Mouse (Mus musculus): Measurements from ENCODE around the gene Ckmt2. TPM values are rescaled to one million over a fixed set of nuclear protein-coding genes. Genes with fewer than 3 reads are reported as not detected.

Gene Ckmt2
- polyA plus RNA-seq (2012; ENCODE audit: insufficient read depth, low replicate concordance) = not detected in 2 replicates

- H3K27me3 ChIP-seq (replicated peaks) = peaks cover 6% of the 10 kb centered on the region
- H3K9me3 ChIP-seq = peaks cover 9% of the 10 kb centered on the region; the same call in 1 of the 2 replicates
- TF ChIP-seq FLI1 (IDR thresholded peaks at IDR 0.05; ENCODE audit: low read length) = no peak
- no peak for TF ChIP-seq GATA1 (IDR thresholded peaks at IDR 0.05; ENCODE audit: borderline replicate concordance, low read length)
- H3K36me3 ChIP-seq (replicated peaks; ENCODE audit: low read length) = no peaks in the 10 kb centered on the region
- no peaks in the 10 kb centered on the region for H3K4me1 ChIP-seq
- no peak within 1 kb of the TSS for H3K4me3 ChIP-seq (replicated peaks)
Measured at GRCm38 (mm10) chr13:91876741-91877349, at the start of gene Ckmt2. Ckmt2 (minus strand) TSS chr13:91876885.

GRCm38 (mm10) chr13:91921010-91921409 is 44.3 kb upstream of the Ckmt2 start:
- no peak overlapping the region for H3K4me3 ChIP-seq (replicated peaks)
- TF ChIP-seq GATA1 (IDR thresholded peaks at IDR 0.05; ENCODE audit: borderline replicate concordance, low read length) (no peak), FLI1 (IDR thresholded peaks at IDR 0.05; ENCODE audit: low read length) (no peak)
- peaks cover 12% of the 10 kb centered on the region for H3K27me3 ChIP-seq (replicated peaks)
- H3K9me3 ChIP-seq = no peaks in the 10 kb centered on the region
- peaks cover 5% of the 10 kb centered on the region for H3K4me1 ChIP-seq
- H3K36me3 ChIP-seq (replicated peaks; ENCODE audit: low read length) = no peaks in the 10 kb centered on the region

GRCm38 (mm10) chr13:91918764-91919163 is 42.1 kb upstream of the Ckmt2 start:
- TF ChIP-seq GATA1 (IDR thresholded peaks at IDR 0.05; ENCODE audit: borderline replicate concordance, low read length) (no peak), FLI1 (IDR thresholded peaks at IDR 0.05; ENCODE audit: low read length) (no peak)
- H3K36me3 ChIP-seq (replicated peaks; ENCODE audit: low read length) = no peaks in the 10 kb centered on the region

GRCm38 (mm10) chr13:91917835-91918234 is 41.1 kb upstream of the Ckmt2 start:
- Histone ChIP-seq H3K36me3 (replicated peaks; ENCODE audit: low read length) (no peaks in the 10 kb centered on the region), H3K4me1 (peaks cover 9% of the 10 kb centered on the region), H3K9me3 (peaks cover 7% of the 10 kb centered on the region), H3K27me3 (replicated peaks) (peaks cover 25% of the 10 kb centered on the region), H3K4me3 (replicated peaks) (no peak overlapping the region)
- TF ChIP-seq GATA1 (IDR thresholded peaks at IDR 0.05; ENCODE audit: borderline replicate concordance, low read length) = no peak
- no peak for TF ChIP-seq FLI1 (IDR thresholded peaks at IDR 0.05; ENCODE audit: low read length)

More at GRCm38 (mm10) chr13:91918764-91919163, 42.1 kb upstream of the Ckmt2 start:
- Histone ChIP-seq H3K27me3 (replicated peaks) (peaks cover 21% of the 10 kb centered on the region), H3K4me3 (replicated peaks) (no peak overlapping the region), H3K9me3 (no peaks in the 10 kb centered on the region), H3K4me1 (peaks cover 9% of the 10 kb centered on the region)

GRCm38 (mm10) chr13:91916308-91916707 is 39.6 kb upstream of the Ckmt2 start:
- Histone ChIP-seq H3K9me3 (peaks cover 11% of the 10 kb centered on the region), H3K27me3 (replicated peaks) (peaks cover 32% of the 10 kb centered on the region), H3K4me3 (replicated peaks) (no peak overlapping the region), H3K4me1 (peaks cover 12% of the 10 kb centered on the region), H3K36me3 (replicated peaks; ENCODE audit: low read length) (no peaks in the 10 kb centered on the region)
- TF ChIP-seq GATA1 (IDR thresholded peaks at IDR 0.05; ENCODE audit: borderline replicate concordance, low read length) (no peak), FLI1 (IDR thresholded peaks at IDR 0.05; ENCODE audit: low read length) (no peak)

DNA sequence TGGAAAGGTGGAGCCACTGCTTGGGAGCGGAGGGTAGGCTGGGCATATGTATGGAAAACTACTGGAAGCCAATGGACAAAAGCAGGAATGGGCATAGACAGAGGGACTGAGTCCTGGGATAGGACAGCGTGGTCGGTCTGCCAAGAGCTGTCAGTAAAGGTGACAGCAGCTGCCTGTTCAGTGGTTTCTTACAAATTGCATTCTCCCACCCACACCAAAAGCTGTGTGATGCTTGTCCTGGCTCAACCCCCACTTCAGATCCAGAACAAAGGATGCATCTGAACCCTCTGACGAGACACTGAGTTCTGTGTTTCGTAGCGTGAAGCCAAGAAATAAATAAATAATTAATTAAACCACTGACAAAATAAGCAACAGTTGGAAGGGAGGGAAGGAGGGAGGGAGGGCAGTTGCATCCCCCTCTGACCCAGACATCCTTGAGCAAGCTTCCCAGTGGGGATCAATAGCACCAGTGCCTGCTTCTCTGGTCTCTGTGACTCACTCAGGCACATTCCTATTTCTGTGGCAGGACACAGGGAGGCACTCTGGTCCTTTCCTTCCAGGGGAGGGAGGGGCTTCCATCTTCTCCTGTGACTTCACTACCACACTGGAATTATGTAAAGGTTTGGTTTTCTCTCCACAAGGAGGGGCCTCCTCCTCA is 39.0 kb upstream of the Ckmt2 start:
- Histone ChIP-seq H3K9me3 (peaks cover 11% of the 10 kb centered on the region), H3K4me3 (replicated peaks) (no peak overlapping the region), H3K27me3 (replicated peaks) (peaks cover 36% of the 10 kb centered on the region), H3K36me3 (replicated peaks; ENCODE audit: low read length) (no peaks in the 10 kb centered on the region), H3K4me1 (peaks cover 7% of the 10 kb centered on the region)
- TF ChIP-seq GATA1 (IDR thresholded peaks at IDR 0.05; ENCODE audit: borderline replicate concordance, low read length) = no peak
- no peak for TF ChIP-seq FLI1 (IDR thresholded peaks at IDR 0.05; ENCODE audit: low read length)

DNA sequence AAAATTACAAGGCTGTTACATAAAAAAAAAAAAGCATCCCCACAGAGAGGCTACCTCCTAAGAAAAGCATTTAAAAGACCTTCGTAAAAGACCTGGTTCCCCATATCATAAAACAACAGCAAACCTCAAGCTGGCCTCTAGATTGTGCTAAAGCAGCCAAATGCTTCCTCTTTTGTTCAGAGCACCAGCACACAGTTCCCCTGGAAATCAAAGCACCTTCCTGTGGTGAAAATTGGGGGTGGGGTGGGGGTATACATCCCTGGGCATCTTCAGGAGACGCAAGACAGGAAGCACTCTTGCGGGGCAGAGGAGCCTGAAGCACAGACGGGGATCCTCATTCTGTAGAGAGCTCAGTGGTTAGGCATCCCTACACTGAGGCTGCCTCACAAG is 38.5 kb upstream of the Ckmt2 start:
- no peak for TF ChIP-seq FLI1 (IDR thresholded peaks at IDR 0.05; ENCODE audit: low read length)
- TF ChIP-seq GATA1 (IDR thresholded peaks at IDR 0.05; ENCODE audit: borderline replicate concordance, low read length) = no peak
- no peak overlapping the region for H3K4me3 ChIP-seq (replicated peaks)
- H3K36me3 ChIP-seq (replicated peaks; ENCODE audit: low read length) = no peaks in the 10 kb centered on the region
- H3K27me3 ChIP-seq (replicated peaks) = peaks cover 36% of the 10 kb centered on the region
- peaks cover 7% of the 10 kb centered on the region; the same call in 1 of the 2 replicates for H3K4me1 ChIP-seq
- peaks cover 11% of the 10 kb centered on the region for H3K9me3 ChIP-seq

- TF ChIP-seq GATA1 (IDR thresholded peaks at IDR 0.05; ENCODE audit: borderline replicate concordance, low read length) = no peak
- TF ChIP-seq FLI1 (IDR thresholded peaks at IDR 0.05; ENCODE audit: low read length) = no peak
- peaks cover 11% of the 10 kb centered on the region for H3K9me3 ChIP-seq
- H3K4me1 ChIP-seq = peaks cover 12% of the 10 kb centered on the region; the same call in 1 of the 2 replicates
- peaks cover 42% of the 10 kb centered on the region for H3K27me3 ChIP-seq (replicated peaks)
- H3K36me3 ChIP-seq (replicated peaks; ENCODE audit: low read length) = no peaks in the 10 kb centered on the region
- H3K4me3 ChIP-seq (replicated peaks) = no peak overlapping the region
Measured at GRCm38 (mm10) chr13:91911652-91912051, 35.0 kb upstream of the Ckmt2 start.

GRCm38 (mm10) chr13:91911211-91911610 is 34.5 kb upstream of the Ckmt2 start:
- no peak for TF ChIP-seq GATA1 (IDR thresholded peaks at IDR 0.05; ENCODE audit: borderline replicate concordance, low read length)
- no peak for TF ChIP-seq FLI1 (IDR thresholded peaks at IDR 0.05; ENCODE audit: low read length)
- peaks cover 16% of the 10 kb centered on the region; the same call in 1 of the 2 replicates for H3K4me1 ChIP-seq
- H3K4me3 ChIP-seq (replicated peaks) = no peak overlapping the region

More at GRCm38 (mm10) chr13:91911211-91911610, 34.5 kb upstream of the Ckmt2 start:
- Histone ChIP-seq H3K36me3 (replicated peaks; ENCODE audit: low read length) (no peaks in the 10 kb centered on the region), H3K27me3 (replicated peaks) (peaks cover 38% of the 10 kb centered on the region), H3K9me3 (peaks cover 11% of the 10 kb centered on the region)
